Mouse (Mus musculus) thymus, postnatal 10 days (tissue): ENCODE data around the gene Gm20388.
"Not testable (repeated sequence)": the region's sequence is repeated elsewhere in the genome, so short reads cannot be mapped to it uniquely, and the experiment has no call there.

Experiments used
- DNase-seq, 2 experiments: peaks; one replicate each; pipeline ENCODE4 v3.0.0; 2021; ENCODE audit warnings: low spot score in 2 of 2

Gene Gm20388

GRCm38 (mm10) chr8:123239398-123239797 lies 3328.8 kb downstream of the Gm20388 start:
- DNase-seq = no peak

DNA sequence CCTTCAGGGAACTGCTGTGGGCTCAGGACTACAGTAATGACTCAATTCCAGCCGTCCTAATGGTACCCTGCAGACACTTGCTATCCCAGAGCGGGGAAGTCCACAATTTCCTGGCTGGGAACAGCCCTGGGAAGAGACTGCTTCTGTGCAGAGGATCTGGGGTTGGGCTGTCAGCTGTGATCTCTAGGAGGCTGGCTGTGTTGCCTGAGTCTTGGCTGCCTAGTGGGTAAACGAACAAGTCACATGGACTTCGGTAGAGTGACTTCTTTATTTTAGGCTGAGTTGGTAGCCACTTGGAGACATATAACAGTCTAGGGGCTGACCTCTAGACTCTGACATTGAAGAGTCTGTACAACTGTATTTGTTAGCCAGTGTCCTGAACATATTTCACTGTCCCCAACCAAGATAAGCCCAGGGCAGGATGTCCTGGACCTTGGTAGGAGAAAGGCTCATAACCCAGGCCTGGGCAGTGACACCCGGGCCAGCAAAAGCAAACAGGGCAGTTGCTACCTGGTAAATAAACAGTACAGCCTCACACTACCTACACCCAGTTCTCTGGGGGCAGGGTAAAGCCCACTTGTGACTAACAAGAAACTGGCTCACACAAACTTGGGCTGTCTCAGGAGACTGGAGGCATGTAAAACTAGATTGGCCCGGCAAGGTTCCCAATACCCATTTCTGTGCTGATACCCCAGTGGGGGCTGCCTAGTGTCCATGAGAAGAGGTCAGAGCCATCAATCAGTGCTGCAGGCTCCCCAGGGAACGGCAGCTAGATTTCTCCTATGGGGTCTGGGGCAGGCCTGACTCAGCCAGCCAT lies 3331.7 kb downstream of the Gm20388 start:
- no peak for DNase-seq

DNA sequence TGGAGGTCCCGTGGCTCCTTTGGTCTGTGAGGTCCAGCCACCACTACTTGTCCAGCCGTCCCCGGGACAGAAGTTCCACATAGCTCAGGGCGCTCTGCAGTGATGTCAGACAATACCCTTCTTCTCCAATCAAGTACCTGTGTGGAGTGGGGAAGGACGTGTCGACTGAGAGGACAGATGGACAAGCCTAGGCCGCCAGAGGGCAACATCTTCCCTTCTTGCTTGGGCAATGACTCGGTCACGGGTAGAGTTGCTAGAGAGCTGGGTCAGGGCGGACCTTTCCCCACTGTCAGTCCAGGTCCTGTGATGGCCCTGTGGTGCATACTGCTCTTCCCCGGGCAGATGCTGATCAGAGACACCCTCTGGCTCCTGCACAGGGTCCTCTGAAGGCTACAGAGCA lies 3332.4 kb downstream of the Gm20388 start:
- DNase-seq = no peak

GRCm38 (mm10) chr8:123244382-123244781 lies 3333.7 kb downstream of the Gm20388 start:
- no peak for DNase-seq

DNA sequence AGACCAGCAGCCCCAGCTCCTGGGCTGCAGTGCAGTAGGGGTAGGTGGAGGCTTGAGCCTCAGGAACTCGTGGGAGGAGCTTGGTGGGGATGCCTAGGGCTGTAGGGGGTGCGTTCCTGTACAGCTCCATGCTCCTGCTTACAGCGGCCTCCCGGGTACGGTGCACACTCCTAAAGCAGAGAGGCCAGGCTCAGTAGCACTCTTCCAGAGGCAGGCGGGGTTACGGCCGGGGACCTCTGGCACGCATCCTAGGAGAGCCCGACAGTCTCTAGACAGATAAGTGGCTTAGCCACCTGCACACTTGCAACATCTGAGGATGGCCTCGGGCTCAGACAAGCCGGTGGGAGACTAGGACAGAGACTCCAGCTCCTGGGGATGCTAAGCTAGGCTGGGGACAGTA lies 3334.9 kb downstream of the Gm20388 start:
- DNase-seq = no peak

- DNase-seq = no peak
Measured at GRCm38 (mm10) chr8:123247748-123248147, 3337.1 kb downstream of the Gm20388 start.

DNA sequence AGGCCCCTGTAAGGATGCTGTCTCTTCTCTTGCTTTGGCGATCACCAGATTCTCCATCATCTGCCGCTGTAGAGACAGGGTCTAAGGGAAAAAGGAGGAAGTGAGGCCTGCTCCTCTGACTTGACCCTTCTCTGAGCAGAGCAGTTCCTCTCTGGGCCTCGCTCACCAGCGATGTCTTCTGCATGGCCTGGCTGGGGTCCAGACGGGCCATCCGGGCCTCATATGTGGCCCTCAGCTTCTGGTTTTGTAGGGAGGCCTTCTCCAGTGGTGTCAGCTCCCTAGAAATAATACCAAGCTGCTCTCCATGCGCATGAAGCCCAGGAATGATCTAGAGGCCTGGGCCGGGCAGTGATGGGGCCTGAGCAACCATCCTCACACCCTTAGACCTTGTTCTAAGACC lies 3338.0 kb downstream of the Gm20388 start:
- no peak for DNase-seq

DNA sequence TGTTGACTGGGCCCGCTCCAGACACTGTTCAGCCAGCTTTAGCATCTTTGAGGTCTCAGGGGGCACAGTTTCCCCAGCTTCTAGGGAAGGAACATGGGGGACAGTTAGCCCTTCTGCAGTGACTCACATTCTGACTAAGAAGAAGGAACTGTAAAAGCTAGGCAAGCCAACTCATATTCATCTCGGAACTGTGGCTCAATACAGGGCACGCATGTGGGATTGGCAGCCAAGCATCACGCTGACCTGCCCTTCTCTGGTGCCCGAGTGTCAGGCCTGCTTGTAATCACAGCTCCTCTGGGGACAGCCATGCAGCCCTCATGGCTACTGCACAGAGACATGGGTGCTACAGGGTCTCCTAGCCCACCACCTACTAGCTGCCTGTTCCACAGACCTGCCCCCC lies 3340.3 kb downstream of the Gm20388 start:
- DNase-seq = no peak

DNA sequence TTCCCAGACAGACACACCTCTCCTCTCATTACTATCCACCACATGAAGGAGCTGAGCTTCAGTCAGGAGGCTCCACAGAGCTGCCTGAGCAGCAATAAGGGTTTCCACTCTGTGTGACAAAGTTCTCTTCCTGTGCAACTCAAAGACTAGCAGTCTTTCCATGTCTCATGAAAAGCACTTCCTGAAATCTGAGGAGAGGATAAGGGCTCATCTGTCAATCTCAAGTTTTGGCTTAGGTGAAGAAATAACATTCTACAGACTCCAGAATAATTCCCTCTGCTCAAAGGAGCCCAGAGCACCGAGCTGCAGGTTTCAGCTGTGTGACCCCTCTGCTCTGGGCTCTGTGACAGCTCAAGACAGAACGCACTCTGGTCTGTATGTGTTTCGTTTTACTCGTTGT lies 3342.3 kb downstream of the Gm20388 start:
- no peak for DNase-seq

DNA sequence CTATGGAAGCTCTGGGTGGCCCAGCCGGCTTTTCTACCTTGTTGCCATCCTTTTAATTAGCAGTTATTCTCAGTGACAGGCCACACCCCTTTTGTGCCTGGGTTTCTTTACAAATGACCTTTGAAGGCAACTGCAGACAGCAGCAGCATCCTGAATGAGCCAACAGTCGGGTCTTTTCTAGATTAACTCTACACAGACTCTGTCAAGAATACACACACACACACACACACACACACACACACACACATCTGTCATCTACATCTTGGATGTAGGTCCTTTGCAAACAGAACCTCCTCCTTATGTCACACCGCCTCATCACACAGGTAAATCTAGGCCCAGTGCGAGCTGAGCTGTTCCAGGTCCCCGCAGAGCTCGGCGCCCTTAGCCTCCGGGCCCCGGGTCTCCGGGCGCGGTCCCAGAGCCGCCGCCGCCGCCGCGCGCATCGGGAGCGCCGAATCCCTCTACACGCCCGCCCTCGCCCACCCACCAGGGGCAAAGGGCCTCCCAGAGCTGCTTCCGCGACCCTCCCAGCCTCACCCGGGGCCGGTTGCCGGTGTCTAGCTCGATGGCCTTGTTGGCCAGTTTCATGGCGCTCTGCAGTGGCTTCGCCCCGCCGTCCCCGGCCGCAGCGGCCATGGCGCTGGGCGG lies 3342.9 kb downstream of the Gm20388 start:
- no peak for DNase-seq

DNA sequence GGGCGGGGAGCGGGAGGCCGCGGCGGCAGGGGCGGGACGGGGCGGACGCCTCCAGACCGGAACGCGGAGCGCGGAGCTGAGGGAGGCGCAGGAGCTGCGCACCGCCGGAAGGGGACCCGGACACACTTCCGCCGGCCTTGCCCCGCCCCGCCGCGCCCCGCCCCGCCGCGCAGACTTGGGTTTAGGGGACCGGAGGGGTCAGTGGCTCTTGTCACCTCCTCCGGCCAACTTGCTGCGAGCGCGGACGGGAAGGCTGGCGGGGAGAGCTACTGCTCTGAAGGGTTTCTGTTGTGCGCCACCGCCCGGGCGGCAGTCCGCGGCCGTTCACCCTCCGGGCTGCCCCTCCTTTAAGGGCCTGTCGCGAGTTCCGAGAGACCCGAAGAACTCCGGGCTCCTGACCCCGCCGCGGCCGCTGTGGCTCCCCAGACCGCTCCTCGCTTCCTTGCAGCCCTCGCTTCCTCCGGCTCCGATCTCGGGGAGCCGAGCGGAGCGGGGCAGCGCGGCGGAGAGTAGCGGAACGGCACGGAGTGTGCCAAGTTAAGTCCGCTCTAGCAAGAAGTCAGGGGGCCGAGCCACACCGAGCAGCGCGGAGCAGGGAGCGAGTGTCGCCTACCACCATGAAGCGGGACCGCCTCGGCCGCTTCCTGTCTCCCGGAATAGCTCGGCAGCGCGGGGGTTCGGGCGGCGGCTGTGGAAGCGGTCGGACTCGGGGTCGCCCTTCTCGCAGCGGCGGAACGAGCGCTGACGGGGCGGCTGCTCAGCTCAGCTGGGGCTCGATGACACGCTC lies 3343.7 kb downstream of the Gm20388 start, which contains the start of the genes Zfp276 and Vps9d1:
Gene Zfp276, plus strand, starts transcription at position 97 of the 787 bp plus-strand sequence.
Gene Vps9d1, minus strand, starts transcription at position 250 of the 787 bp plus-strand sequence.
- DNase-seq = peak; percentile 68 to 85

DNA sequence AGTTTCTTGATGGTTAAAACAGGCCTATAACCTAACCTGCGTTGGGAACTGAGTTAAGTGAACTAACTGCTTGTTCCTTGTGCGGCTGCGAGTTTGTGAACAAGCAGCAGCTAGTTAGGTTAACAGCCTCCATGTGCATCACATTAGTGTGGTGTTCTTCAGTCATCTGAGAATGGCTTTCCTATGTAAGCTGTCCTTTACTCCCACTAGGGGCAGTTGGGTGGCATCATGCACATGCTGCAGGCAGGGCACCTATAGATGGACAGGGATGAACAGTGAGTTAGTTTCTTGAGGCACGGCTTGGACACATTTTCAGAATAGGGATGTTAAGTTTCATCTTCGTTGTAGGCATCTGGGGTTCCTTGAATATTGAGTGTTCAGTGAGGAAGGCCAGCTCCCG lies 3344.5 kb downstream of the Gm20388 start:
- DNase-seq = no peak

GRCm38 (mm10) chr8:123257114-123257513 lies 3346.5 kb downstream of the Gm20388 start:
- DNase-seq = no peak

DNA sequence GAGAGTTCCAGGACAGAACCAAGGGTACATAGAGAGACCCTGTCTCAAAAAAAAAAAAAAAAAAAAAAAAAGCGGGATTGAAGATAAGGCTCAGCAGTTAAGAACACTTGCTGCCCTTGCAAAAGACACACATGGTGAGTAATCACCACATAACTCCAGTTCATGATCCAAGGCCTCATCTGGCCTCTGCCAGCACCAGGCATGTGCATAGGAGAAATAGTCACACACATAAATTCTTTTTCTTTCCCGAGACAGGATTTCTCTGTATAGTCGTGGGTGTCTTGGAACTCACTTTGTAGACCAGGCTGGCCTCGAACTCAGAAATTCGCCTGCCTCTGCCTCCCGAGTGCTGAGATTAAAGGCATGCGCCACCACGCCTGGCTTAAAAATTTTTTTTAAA lies 3347.0 kb downstream of the Gm20388 start:
- not testable (repeated sequence) for DNase-seq

DNA sequence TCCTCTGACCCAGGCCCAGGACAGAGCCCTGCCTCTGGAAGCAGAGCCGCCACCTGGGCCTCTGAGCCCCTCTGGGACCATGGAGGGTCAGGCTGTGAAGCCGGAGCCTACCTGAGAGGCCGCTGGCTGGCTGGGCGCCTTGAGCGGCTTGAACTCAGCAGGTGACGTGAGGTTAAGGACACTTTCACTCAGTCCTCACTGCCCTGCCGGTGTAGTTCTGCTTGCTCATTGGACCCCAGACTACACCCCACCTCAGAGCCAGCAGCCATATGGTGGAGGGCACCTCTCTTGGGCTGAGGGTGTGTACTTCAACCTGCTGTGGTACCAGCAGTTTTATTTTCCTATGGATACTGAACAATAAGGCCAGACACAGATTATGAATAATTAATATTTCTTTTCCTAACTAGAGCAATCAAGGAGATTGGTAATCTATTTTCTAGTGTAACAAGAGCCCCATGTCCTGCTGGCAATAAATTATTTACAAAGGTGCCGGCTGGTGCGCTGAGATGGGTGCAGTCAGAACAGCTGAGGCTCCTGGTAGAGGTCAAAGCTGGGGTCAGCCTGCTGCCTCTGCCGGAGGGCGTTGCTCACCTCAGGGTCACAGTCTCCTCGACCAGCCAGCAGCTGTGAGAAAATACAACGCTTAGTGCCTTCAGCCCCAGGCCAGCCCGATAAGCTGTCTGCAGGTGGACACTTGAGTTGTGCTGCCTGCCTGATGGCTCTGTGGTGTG lies 3357.4 kb downstream of the Gm20388 start:
- DNase-seq = no peak

DNA sequence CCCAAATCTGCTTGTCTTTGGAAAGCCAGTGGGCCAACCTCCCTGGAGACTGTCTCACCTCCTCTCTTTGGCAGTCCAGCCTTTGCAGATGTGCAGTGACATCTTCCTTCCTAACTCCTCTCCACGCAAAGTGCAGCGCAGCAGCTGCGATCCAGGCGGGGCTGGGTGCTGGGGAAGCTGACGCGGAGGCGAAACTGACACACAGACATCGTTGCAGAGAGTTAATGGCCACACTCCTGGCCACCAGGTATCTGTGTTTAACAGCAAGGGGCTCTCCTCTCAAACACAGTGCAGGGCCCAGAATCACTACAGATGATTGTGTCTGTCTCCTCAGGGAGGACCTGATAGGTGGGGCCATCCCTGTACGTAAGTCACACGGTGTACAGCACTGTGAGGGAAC lies 3360.5 kb downstream of the Gm20388 start:
- DNase-seq = no peak

GRCm38 (mm10) chr8:123271901-123272300 lies 3361.3 kb downstream of the Gm20388 start:
- DNase-seq = no peak

GRCm38 (mm10) chr8:123274447-123274846 lies 3363.8 kb downstream of the Gm20388 start:
- DNase-seq = no peak

DNA sequence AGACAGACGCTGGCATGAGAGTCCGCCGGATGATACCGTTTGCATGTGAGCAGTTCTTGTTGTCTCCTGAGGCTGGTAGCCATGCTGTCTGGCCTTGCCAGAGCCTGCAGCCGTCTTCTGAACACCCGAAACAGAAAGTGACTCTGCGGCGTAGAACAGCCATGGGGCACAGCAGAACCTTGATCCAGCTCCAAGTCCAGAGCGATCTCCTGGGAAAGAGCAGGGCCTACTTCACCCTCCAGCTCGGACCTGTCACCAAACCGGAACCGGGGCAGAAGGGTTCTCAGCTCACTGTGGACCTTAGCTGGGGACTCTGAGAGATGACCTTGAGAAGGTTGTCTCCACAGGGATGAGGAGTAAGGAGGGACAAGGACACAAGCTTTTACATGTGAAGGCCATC lies 3364.5 kb downstream of the Gm20388 start:
- DNase-seq = no peak

DNA sequence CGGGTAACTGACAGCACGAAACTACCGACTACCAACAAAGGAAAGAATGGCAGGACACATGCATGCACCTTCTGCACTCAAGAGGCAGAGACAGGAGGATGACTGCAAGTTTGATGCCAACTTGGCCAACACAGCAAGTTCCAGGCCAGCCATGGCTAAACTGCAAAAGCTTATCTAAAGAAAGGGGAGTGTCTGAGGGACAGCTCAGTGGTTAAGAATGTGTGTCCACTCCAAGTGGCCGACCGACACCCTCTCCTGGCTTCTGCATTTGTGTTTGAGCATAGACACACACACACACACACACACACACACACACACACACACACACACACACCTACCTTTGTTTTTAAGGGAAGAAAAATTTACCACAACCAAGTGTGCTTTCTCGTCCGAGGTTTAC lies 3367.8 kb downstream of the Gm20388 start:
- DNase-seq = no peak

DNA sequence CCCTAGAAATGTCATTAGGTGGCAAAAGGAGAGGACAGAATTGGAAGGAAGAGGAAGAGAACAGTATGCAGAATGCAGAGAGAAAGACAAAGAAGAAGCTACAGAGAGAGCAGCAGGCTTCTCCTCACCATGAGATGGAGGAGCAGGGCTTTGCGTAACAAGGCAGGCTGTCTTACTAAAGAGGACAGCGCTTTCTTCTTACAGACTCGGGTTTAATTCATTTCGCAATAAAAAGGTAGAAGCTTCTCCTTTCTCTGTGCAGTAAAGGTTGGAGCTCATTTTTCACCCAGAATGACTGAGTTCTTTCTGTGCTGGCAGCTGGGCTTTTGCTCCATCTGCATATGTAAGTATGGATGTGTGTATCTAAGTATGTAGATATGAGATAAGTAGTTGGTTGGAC lies 3369.2 kb downstream of the Gm20388 start:
- DNase-seq = no peak
